Mouse (Mus musculus): ENCODE data around the gene Msl2. TPM values are rescaled to one million over a fixed set of nuclear protein-coding genes. Genes with fewer than 3 reads are reported as not detected.
A peak's percentile ranks its signal among the peaks of the same experiment; 100 is the strongest.

Msl2 gene
- total RNA-seq (2012; rRNA removed): 15.5 and 18.6 TPM in 2 replicates
- 18.7 and 19.7 TPM in 2 replicates for total RNA-seq (2014; rRNA removed)
- polyA plus RNA-seq (2012; ENCODE audit: insufficient read length, low read depth): 26.1 and 30.8 TPM in 2 replicates

- H3K4me3 ChIP-seq (replicated peaks in 1 of 3; ENCODE audit: low read depth in 2 of 3, low read length in 2 of 3, poor library complexity in 1 of 3): peak within 1 kb of the TSS; percentile 86 to 98 (median 97)
- peak within 1 kb of the TSS; percentile 95 for H3K27ac ChIP-seq (ENCODE audit: insufficient read depth, low read depth)
- dilution Hi-C loops (cut with MboI; ENCODE audit: extremely low pct_ligation_motif_present, extremely low pct_unique_long_range_greater_than_20kb, low sequenced_read_pairs) (no loop called here), in situ Hi-C loops (cut with MboI; ENCODE audit: low pct_ligation_motif_present, low pct_unique_long_range_greater_than_20kb, low sequenced_read_pairs) (no loop called here)
- DNase-seq (ENCODE audit: extremely low read depth): no peak
- H3K9me3 ChIP-seq (replicated peaks; ENCODE audit: low read length): no peaks in the 10 kb centered on the region
- H3K79me2 ChIP-seq (replicated peaks; ENCODE audit: control insufficient read depth, extremely low read depth, insufficient read depth, poor library complexity, severe bottlenecking): peaks cover 44% of the 10 kb centered on the region
- H3K4me2 ChIP-seq (ENCODE audit: insufficient read depth, low read depth, poor library complexity, severe bottlenecking): peak within 1 kb of the TSS; percentile 78
- H3K9ac ChIP-seq (ENCODE audit: insufficient read depth, low read depth): peak within 1 kb of the TSS; percentile 99
- H3K27me3 ChIP-seq (replicated peaks): no peaks in the 10 kb centered on the region
- peaks cover 2 to 11% of the 10 kb centered on the region in 2 experiments; a peak in 3 of 4 replicates for H3K4me1 ChIP-seq (ENCODE audit: control insufficient read depth in 1 of 2, insufficient read depth in 2 of 2)
- peaks cover 0 to 7% of the 10 kb centered on the region in 2 experiments for H3K36me3 ChIP-seq (replicated peaks in 1 of 2; ENCODE audit: control insufficient read depth in 1 of 2, insufficient read depth in 1 of 2, low read length in 1 of 2)
- no peak for TF ChIP-seq TBP (conservative IDR thresholded peaks at IDR 0.05; ENCODE audit: low read depth, low read length)
- no peak for TF ChIP-seq KAT2A (IDR thresholded peaks at IDR 0.05; ENCODE audit: insufficient replicate concordance, low read length)
- peak; percentile 60; the same call in 1 of the 2 replicates for TF ChIP-seq NELFE (IDR thresholded peaks at IDR 0.05; ENCODE audit: low read depth, low read length)
- TF ChIP-seq SIN3A (IDR thresholded peaks at IDR 0.05; ENCODE audit: low read length): 0 out of 2 replicates have a peak, but pooled peaks have one; percentile 10
- 0 out of 2 replicates have a peak, but pooled peaks have one; percentile 26 for TF ChIP-seq POLR2A (IDR thresholded peaks at IDR 0.05; ENCODE audit: low read depth, low read length)
- no peak for TF ChIP-seq ETS1 (conservative IDR thresholded peaks at IDR 0.05; ENCODE audit: low read depth, low read length)
- no peak for TF ChIP-seq CHD1 (IDR thresholded peaks at IDR 0.05; ENCODE audit: low read depth, low read length)
- no peak; the same call in 1 of the 2 replicates for TF ChIP-seq TCF12 (IDR thresholded peaks at IDR 0.05; ENCODE audit: low read depth, low read length)
- no peak for TF ChIP-seq POLR2AphosphoS2 (IDR thresholded peaks at IDR 0.05; ENCODE audit: low read depth, low read length)
- 0 out of 2 replicates have a peak, but pooled peaks have one; percentile 42 for TF ChIP-seq ZMIZ1 (IDR thresholded peaks at IDR 0.05; ENCODE audit: low read depth, low read length)
- TF ChIP-seq ZC3H11A (IDR thresholded peaks at IDR 0.05; ENCODE audit: low read depth, low read length): no peak
These were observed at the start of gene Msl2 for GRCm38 (mm10) chr9:101073987-101074331. Gene Msl2 (plus strand): TSS chr9:101074101.

- TF ChIP-seq MYC (IDR thresholded peaks at IDR 0.05; ENCODE audit: low read depth, low read length) (no peak), HCFC1 (IDR thresholded peaks at IDR 0.05; ENCODE audit: low read depth, low read length) (no peak), ETS1 (conservative IDR thresholded peaks at IDR 0.05; ENCODE audit: low read depth, low read length) (no peak), USF1 (IDR thresholded peaks at IDR 0.05; ENCODE audit: low read depth, low read length) (no peak), MAFK (IDR thresholded peaks at IDR 0.05; ENCODE audit: insufficient replicate concordance, low read length) (no peak), POLR2AphosphoS2 (IDR thresholded peaks at IDR 0.05; ENCODE audit: low read depth, low read length) (no peak), MAX (IDR thresholded peaks at IDR 0.05; ENCODE audit: low read length) (no peak), SMC3 (IDR thresholded peaks at IDR 0.05; ENCODE audit: low read depth, low read length) (no peak), NELFE (IDR thresholded peaks at IDR 0.05; ENCODE audit: low read depth, low read length) (no peak), MEF2A (IDR thresholded peaks at IDR 0.05; ENCODE audit: borderline replicate concordance, low read depth, low read length) (no peak), EP300 (IDR thresholded peaks at IDR 0.05; ENCODE audit: low read length) (no peak), MAZ (IDR thresholded peaks at IDR 0.05; ENCODE audit: low read depth, low read length) (no peak), JUN (IDR thresholded peaks at IDR 0.05; ENCODE audit: insufficient read depth, low read depth, low read length) (no peak), RCOR1 (conservative IDR thresholded peaks at IDR 0.05; ENCODE audit: low read depth, low read length) (no peak), POLR2A (IDR thresholded peaks at IDR 0.05; ENCODE audit: low read depth, low read length) (no peak), MXI1 (IDR thresholded peaks at IDR 0.05; ENCODE audit: low read depth, low read length) (no peak), UBTF (IDR thresholded peaks at IDR 0.05; ENCODE audit: low read depth, low read length) (no peak), ELF1 (IDR thresholded peaks at IDR 0.05; ENCODE audit: low read depth, low read length) (no peak)
- H3K27me3 ChIP-seq (replicated peaks): no peaks in the 10 kb centered on the region
- in situ Hi-C loops (cut with MboI; ENCODE audit: low pct_ligation_motif_present, low pct_unique_long_range_greater_than_20kb, low sequenced_read_pairs): no loop called here
- H3K4me2 ChIP-seq (ENCODE audit: insufficient read depth, low read depth, poor library complexity, severe bottlenecking): peak overlapping the region; percentile 48
- H3K4me1 ChIP-seq (ENCODE audit: control insufficient read depth in 1 of 2, insufficient read depth in 2 of 2): peaks cover 7 to 26% of the 10 kb centered on the region in 2 experiments; a peak in 3 of 4 replicates
- peaks cover 0 to 11% of the 10 kb centered on the region in 2 experiments for H3K36me3 ChIP-seq (replicated peaks in 1 of 2; ENCODE audit: control insufficient read depth in 1 of 2, insufficient read depth in 1 of 2, low read length in 1 of 2)
- H3K9me3 ChIP-seq (replicated peaks; ENCODE audit: low read length): no peaks in the 10 kb centered on the region
- peak overlapping the region; percentile 50 to 63 (median 58) for H3K4me3 ChIP-seq (replicated peaks in 1 of 3; ENCODE audit: low read depth in 2 of 3, low read length in 2 of 3, poor library complexity in 1 of 3)
- H3K79me2 ChIP-seq (replicated peaks; ENCODE audit: control insufficient read depth, extremely low read depth, insufficient read depth, poor library complexity, severe bottlenecking): no peaks in the 10 kb centered on the region
- peak overlapping the region; percentile 49 for H3K9ac ChIP-seq (ENCODE audit: insufficient read depth, low read depth)
- dilution Hi-C loops (cut with MboI; ENCODE audit: extremely low pct_ligation_motif_present, extremely low pct_unique_long_range_greater_than_20kb, low sequenced_read_pairs): no loop called here
- no peak overlapping the region for H3K27ac ChIP-seq (ENCODE audit: insufficient read depth, low read depth)
- no peak for DNase-seq (ENCODE audit: extremely low read depth)
These were observed 40.0 kb upstream of the Msl2 start for GRCm38 (mm10) chr9:101033761-101034447.

All from CH12.LX (cell line).